Mouse (Mus musculus): ENCODE measurements around the gene Nit2.

Gene Nit2

GRCm38 (mm10) chr16:57159835-57160234 is 7.3 kb downstream of the Nit2 start:
- no peak for DNase-seq

GRCm38 (mm10) chr16:57157728-57158127 is 9.4 kb downstream of the Nit2 start:
- no peak for DNase-seq

- no peak for DNase-seq
Measured at GRCm38 (mm10) chr16:57157076-57157475, 10.1 kb downstream of the Nit2 start.

GRCm38 (mm10) chr16:57155899-57156298 is 11.2 kb downstream of the Nit2 start:
- DNase-seq = no peak

GRCm38 (mm10) chr16:57151437-57151836 is 15.7 kb downstream of the Nit2 start:
- DNase-seq = no peak

- no peak for DNase-seq
Measured at GRCm38 (mm10) chr16:57144741-57145140, 22.4 kb downstream of the Nit2 start.

- DNase-seq = no peak
Measured at GRCm38 (mm10) chr16:57133611-57134010, 33.5 kb downstream of the Nit2 start.

- no peak for DNase-seq
Measured at GRCm38 (mm10) chr16:57132326-57132725, 34.8 kb downstream of the Nit2 start.

GRCm38 (mm10) chr16:57131544-57131943 is 35.6 kb downstream of the Nit2 start:
- no peak for DNase-seq

- DNase-seq = no peak
Measured at GRCm38 (mm10) chr16:57130752-57131400, 36.3 kb downstream of the Nit2 start.

GRCm38 (mm10) chr16:57127825-57128224 is 39.3 kb downstream of the Nit2 start:
- no peak for DNase-seq

GRCm38 (mm10) chr16:57126268-57126667 is 40.9 kb downstream of the Nit2 start:
- DNase-seq = no peak

- DNase-seq = no peak
Measured at GRCm38 (mm10) chr16:57122682-57123445, 44.3 kb downstream of the Nit2 start.

GRCm38 (mm10) chr16:57121816-57122415 is 45.2 kb downstream of the Nit2 start:
- DNase-seq = no peak

- peak; percentile 93 to 95 for DNase-seq
Measured at GRCm38 (mm10) chr16:57120913-57121815, 46.0 kb downstream of the Nit2 start, which contains the start of gene Tomm70a. TSS of gene Tomm70a (plus strand) at chr16:57121703.

GRCm38 (mm10) chr16:57117562-57117961 is 49.6 kb downstream of the Nit2 start:
- no peak for DNase-seq

- no peak for DNase-seq
Measured at GRCm38 (mm10) chr16:57116066-57116465, 51.1 kb downstream of the Nit2 start.

Measured in cerebellum, postnatal 36 days (tissue).